Mouse (Mus musculus) intestine, embryonic 14.5 days (tissue): ENCODE results near the gene Ppp2r3d. TPM values are rescaled to one million over a fixed set of nuclear protein-coding genes. Genes with fewer than 3 reads are reported as not detected.
"Not testable (repeated sequence)": the region's sequence is repeated elsewhere in the genome, so short reads cannot be mapped to it uniquely, and the experiment has no call there.

Source experiments
- ATAC-seq: fragments of 200-750 bp; cut with Nextera tagmentation; replicated peaks from 2 replicates; pipeline ENCODE4 v1.8.0; 2017; ENCODE audit warnings: low read depth, moderate number of reproducible peaks, moderate TSS enrichment, moderate library complexity; ENCODE audit not compliant: low FRiP score, low TSS enrichment
- DNase-seq: peaks from one replicate; pipeline ENCODE4 v3.0.0-alpha.2; 2018; ENCODE audit warnings: low spot score
- H3K27ac ChIP-seq: fragments of 300-500 bp; sonication (generic); 2 replicates; pipeline ENCODE4 v1.5.1; 2014; ENCODE audit warnings: low read depth, mild to moderate bottlenecking, control low read depth
- H3K27me3 ChIP-seq: fragments of 300-500 bp; sonication (generic); replicated peaks from 2 replicates; pipeline ENCODE4 v1.6.1; 2014; ENCODE audit warnings: low read length, control low read depth; ENCODE audit not compliant: control insufficient read depth, insufficient read depth
- H3K36me3 ChIP-seq: fragments of 300-500 bp; sonication (generic); 2 replicates; pipeline ENCODE4 v1.6.1; 2014; ENCODE audit warnings: low read length, control low read depth; ENCODE audit not compliant: control insufficient read depth, insufficient read depth
- H3K4me1 ChIP-seq: fragments of 300-500 bp; sonication (generic); replicated peaks from 2 replicates; pipeline ENCODE4 v1.6.1; 2014; ENCODE audit warnings: low read length, control low read depth, mixed read lengths; ENCODE audit not compliant: control insufficient read depth, insufficient read depth
- H3K4me2 ChIP-seq: fragments of 300-500 bp; sonication (generic); 2 replicates; pipeline ENCODE4 v1.6.1; 2014; ENCODE audit warnings: low read length
- H3K4me3 ChIP-seq: fragments of 300-500 bp; sonication (generic); 2 replicates; pipeline ENCODE4 v1.5.1; 2014; ENCODE audit warnings: low read depth, low read length, control low read depth, mixed read lengths
- H3K9ac ChIP-seq: fragments of 300-500 bp; sonication (generic); 2 replicates; pipeline ENCODE4 v1.6.1; 2014; ENCODE audit warnings: mild to moderate bottlenecking, low read length
- H3K9me3 ChIP-seq: fragments of 300-500 bp; sonication (generic); 2 replicates; pipeline ENCODE4 v1.6.1; 2016; ENCODE audit warnings: low read length, control low read depth; ENCODE audit not compliant: control insufficient read depth
- WGBS: fragments of 180-500 bp; shearing (Covaris S2); extraction: QIAGEN DNeasy Blood & Tissue Kit; methylation state at CpG from one replicate; pipeline ENCODE4 v1.1.7; 2014; 5-methylcytosine and 5-hydroxymethylcytosine counted together
- polyA plus RNA-seq: library from polyadenylated mRNA; unstranded; fragments of >200 nt; fragmentation: Nextera tagmentation; extraction: Ambion mirVana; gene quantifications from 2 replicates; pipeline ENCODE4 v1.2.1, GENCODE M21; 2014

Gene Ppp2r3d
- polyA plus RNA-seq, result 138 and 148 TPM in 2 replicates

- no peak within 1 kb of the TSS for H3K27ac ChIP-seq
- no peaks in the 10 kb centered on the region for H3K4me1 ChIP-seq
- ATAC-seq (peak; percentile 70), DNase-seq (no peak)
- no peak within 1 kb of the TSS for H3K4me3 ChIP-seq
- H3K9ac ChIP-seq, result no peak within 1 kb of the TSS
- H3K9me3 ChIP-seq, result peaks cover 13% of the 10 kb centered on the region
- no peaks in the 10 kb centered on the region for H3K27me3 ChIP-seq
- peaks cover 12% of the 10 kb centered on the region for H3K36me3 ChIP-seq
- 94% methylated on average over 22 of the region's 22 CpGs for WGBS
- no peak within 1 kb of the TSS for H3K4me2 ChIP-seq
Observed at GRCm38 (mm10) chr9:124476096-124476902, at the start of gene Ppp2r3d. Gene Ppp2r3d, minus strand, starts transcription at chr9:124476898.

GRCm38 (mm10) chr9:124493693-124494092, 17.0 kb upstream of the Ppp2r3d start, which contains the start of gene Gm21836:
Gene Gm21836, minus strand, starts transcription at chr9:124493793.
- H3K4me2 ChIP-seq, DNase-seq, H3K27me3 ChIP-seq, H3K9me3 ChIP-seq, H3K4me3 ChIP-seq, H3K4me1 ChIP-seq, H3K27ac ChIP-seq, ATAC-seq, H3K36me3 ChIP-seq, H3K9ac ChIP-seq: not testable (repeated sequence)
- WGBS, result 86% methylated on average over 2 of the region's 2 CpGs

- H3K27me3 ChIP-seq, H3K4me1 ChIP-seq, DNase-seq, H3K9ac ChIP-seq, H3K4me2 ChIP-seq, H3K4me3 ChIP-seq, H3K27ac ChIP-seq, ATAC-seq: not testable (repeated sequence)
- 50% methylated on average over 13 of the region's 15 CpGs for WGBS
- H3K9me3 ChIP-seq, result peaks cover 12% of the 10 kb centered on the region
- peaks cover 12% of the 10 kb centered on the region for H3K36me3 ChIP-seq
Observed at GRCm38 (mm10) chr9:124480361-124480980, 3.8 kb upstream of the Ppp2r3d start.

- Histone ChIP-seq H3K27me3 (no peaks in the 10 kb centered on the region), H3K9ac (no peak overlapping the region), H3K4me3 (no peak overlapping the region), H3K9me3 (peaks cover 13% of the 10 kb centered on the region), H3K27ac (no peak overlapping the region), H3K4me2 (no peak overlapping the region), H3K36me3 (peaks cover 12% of the 10 kb centered on the region), H3K4me1 (no peaks in the 10 kb centered on the region)
- DNase-seq, result no peak
- ATAC-seq, result no peak
- WGBS, result 70% methylated on average over 3 of the region's 3 CpGs
Observed at GRCm38 (mm10) chr9:124478081-124478480, 1.4 kb upstream of the Ppp2r3d start.

- WGBS, result 86% methylated on average over 15 of the region's 15 CpGs
Observed at GRCm38 (mm10) chr9:124475689-124476088, 1.0 kb downstream of the Ppp2r3d start.

GRCm38 (mm10) chr9:124456572-124456971, 20.1 kb downstream of the Ppp2r3d start:
- Histone ChIP-seq H3K36me3 (no peaks in the 10 kb centered on the region), H3K27me3 (no peaks in the 10 kb centered on the region), H3K4me1 (no peaks in the 10 kb centered on the region), H3K4me3 (no peak overlapping the region), H3K27ac (no peak overlapping the region), H3K9me3 (no peaks in the 10 kb centered on the region), H3K9ac (no peak overlapping the region), H3K4me2 (no peak overlapping the region)
- peak; percentile 54 for DNase-seq
- 11% methylated on average over 1 of the region's 1 CpGs for WGBS
- no peak for ATAC-seq

More at GRCm38 (mm10) chr9:124475689-124476088, 1.0 kb downstream of the Ppp2r3d start:
- H3K36me3 ChIP-seq, result peaks cover 12% of the 10 kb centered on the region
- no peak overlapping the region for H3K4me2 ChIP-seq
- H3K9me3 ChIP-seq, result peaks cover 13% of the 10 kb centered on the region
- DNase-seq (no peak), ATAC-seq (peak; percentile 17; the same call in 1 of the 2 replicates)
- H3K27me3 ChIP-seq, result no peaks in the 10 kb centered on the region
- H3K9ac ChIP-seq, result no peak overlapping the region
- H3K27ac ChIP-seq, result no peak overlapping the region
- H3K4me1 ChIP-seq, result no peaks in the 10 kb centered on the region
- H3K4me3 ChIP-seq, result no peak overlapping the region

- ATAC-seq, result no peak
- Histone ChIP-seq H3K4me2 (no peak overlapping the region), H3K9ac (no peak overlapping the region), H3K36me3 (peaks cover 36% of the 10 kb centered on the region), H3K4me1 (no peaks in the 10 kb centered on the region), H3K4me3 (no peak overlapping the region), H3K27me3 (no peaks in the 10 kb centered on the region), H3K27ac (no peak overlapping the region), H3K9me3 (peaks cover 35% of the 10 kb centered on the region)
- 98% methylated on average over 15 of the region's 15 CpGs for WGBS
- no peak for DNase-seq
Observed at GRCm38 (mm10) chr9:124442533-124442855, 34.2 kb downstream of the Ppp2r3d start.

- peaks cover 35% of the 10 kb centered on the region for H3K9me3 ChIP-seq
- peak; percentile 42; the same call in 1 of the 2 replicates for ATAC-seq
- WGBS, result 97% methylated on average over 45 of the region's 45 CpGs
Observed at GRCm38 (mm10) chr9:124441681-124442532, 34.8 kb downstream of the Ppp2r3d start.

More at GRCm38 (mm10) chr9:124441681-124442532, 34.8 kb downstream of the Ppp2r3d start:
- Histone ChIP-seq H3K27me3 (no peaks in the 10 kb centered on the region), H3K4me2 (no peak overlapping the region), H3K9ac (no peak overlapping the region), H3K4me3 (no peak overlapping the region), H3K36me3 (peaks cover 36% of the 10 kb centered on the region), H3K4me1 (no peaks in the 10 kb centered on the region), H3K27ac (no peak overlapping the region)
- peak; percentile 59 for DNase-seq
